Mouse (Mus musculus) brain, embryonic 14.5 days (tissue): ENCODE measurements at regions not wholly inside any gene's neighbourhood (a gene's known extent, or its start where the extent isn't known, plus 50 kb on each side); places are given as distances from the start of the nearest gene placed in this dataset.

ENCODE experiments used
- CTCF ChIP-seq: fragments of 200-500 bp; IDR thresholded peaks from 2 replicates; pipeline ENCODE4 v1.5.1; 2012; ENCODE audit warnings: inconsistent platforms, mild to moderate bottlenecking, moderate library complexity, borderline replicate concordance; ENCODE audit not compliant: insufficient read depth, insufficient read length; ENCODE audit errors: extremely low read depth
- POLR2A ChIP-seq: fragments of 200-500 bp; IDR thresholded peaks from 2 replicates; pipeline ENCODE4 v1.6.1; 2012; ENCODE audit warnings: mild to moderate bottlenecking, inconsistent platforms, borderline replicate concordance; ENCODE audit not compliant: poor library complexity, insufficient read depth, insufficient read length, severe bottlenecking; ENCODE audit errors: extremely low read depth

- no peak for TF ChIP-seq CTCF
- no peak for TF ChIP-seq POLR2A
Measured at GRCm38 (mm10) chr4:142639340-142639733, 400.1 kb upstream of the Kazn start.
